Mouse (Mus musculus) heart, adult 2 months (tissue): Measurements from ENCODE around the gene Zmiz1.

Experiments
- CTCF ChIP-seq: fragments of 200-600 bp; IDR thresholded peaks from 2 replicates; pipeline ENCODE4 v1.8.1; 2022; ENCODE audit warnings: antibody characterized with exemption, mild to moderate bottlenecking, moderate library complexity
- EP300 ChIP-seq: fragments of 200-500 bp; IDR thresholded peaks from 2 replicates; pipeline ENCODE4 v1.6.1; 2011; ENCODE audit warnings: low read depth, low read length, control low read depth; ENCODE audit not compliant: insufficient read depth
- POLR2A ChIP-seq: fragments of 200-500 bp; IDR thresholded peaks from 2 replicates; pipeline ENCODE4 v1.6.1; 2011; ENCODE audit warnings: mild to moderate bottlenecking, low read depth, low read length, control low read depth; ENCODE audit not compliant: insufficient read depth

DNA sequence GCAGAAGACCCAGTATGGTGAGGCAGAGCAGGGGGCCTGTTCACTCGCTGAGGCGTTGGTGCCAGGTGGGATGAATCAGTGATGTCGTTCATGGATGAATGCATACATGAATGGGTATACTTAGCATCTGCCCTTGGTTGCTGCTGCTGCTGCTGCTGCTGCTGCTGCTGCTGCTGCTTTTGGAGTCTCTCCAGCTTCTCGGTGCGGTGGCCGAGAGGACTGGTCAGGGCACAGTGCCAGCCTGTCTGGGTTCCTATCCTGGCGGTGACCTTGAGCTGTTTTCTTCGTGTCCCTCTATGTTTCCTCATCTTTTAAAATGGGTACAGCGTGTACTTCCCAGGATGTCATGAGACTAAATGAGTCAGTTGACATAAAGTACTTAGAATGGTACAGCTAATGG, 56.9 kb downstream of the Zmiz1 start:
- TF ChIP-seq CTCF (no peak), EP300 (no peak), POLR2A (no peak)
